Mouse (Mus musculus) gastrocnemius, postnatal 36 days (tissue): ENCODE data around the gene Gucy2e. TPM values are rescaled to one million over a fixed set of nuclear protein-coding genes. Genes with fewer than 3 reads are reported as not detected.

Source experiments
- DNase-seq, 2 experiments: peaks; one replicate each; pipeline ENCODE4 v3.0.0; 2022
- intact Hi-C: fragments of 180-260 bp; cut with DNase I; formaldehyde crosslinking; loops from one replicate; pipeline ENCODE4 v1.15.1; 2025
- total RNA-seq, 2 experiments: library from RNA; stranded (reverse); gene quantifications; 2 replicates each; pipeline ENCODE4 v1.2.3; 2021

Gene Gucy2e
- total RNA-seq, 2 experiments from 2014 or later = not detected

DNA sequence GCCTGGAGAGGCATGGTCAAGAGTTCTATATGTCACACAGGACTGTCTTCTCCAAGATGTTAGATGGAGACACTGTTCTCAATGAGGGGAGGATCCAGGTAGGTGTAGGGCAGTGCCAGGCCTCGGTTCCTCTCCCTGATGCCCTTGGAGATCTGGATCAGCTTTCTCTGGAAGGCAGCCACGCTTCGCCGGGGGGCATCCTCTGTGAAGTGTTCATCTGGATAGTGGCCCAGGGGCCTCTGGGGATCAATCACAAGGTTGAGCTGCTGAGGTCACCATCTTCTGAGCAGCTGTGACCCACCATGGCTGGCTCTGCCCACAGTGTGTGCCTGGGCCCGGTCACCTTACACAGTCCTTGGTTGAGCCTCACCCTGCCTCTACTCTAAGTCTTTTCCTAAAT, 51.8 kb downstream of the Gucy2e start:
- DNase-seq = peak in 1 of 2 experiments; percentile 9
- intact Hi-C loops = no loop called here

DNA sequence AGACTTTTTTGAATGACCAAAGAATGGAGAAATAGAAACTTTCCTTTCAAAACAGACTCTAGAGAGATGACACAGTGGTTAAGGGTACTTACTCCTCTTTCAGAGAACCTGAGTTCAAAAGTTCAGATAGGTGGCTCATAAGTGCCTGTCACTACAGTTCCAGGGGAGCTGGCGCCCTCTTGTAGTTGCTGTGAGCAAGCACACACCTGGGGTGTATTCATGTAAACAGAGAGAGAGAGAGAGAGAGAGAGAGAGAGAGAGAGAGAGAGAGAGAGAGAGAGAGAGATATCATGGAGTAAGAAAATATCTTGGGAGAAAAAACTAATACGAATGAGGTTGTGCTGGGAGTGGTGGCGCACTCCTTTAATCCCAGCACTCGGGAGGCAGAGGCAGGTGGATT, 56.7 kb downstream of the Gucy2e start:
- intact Hi-C loops = no loop called here
- DNase-seq = no peak

- DNase-seq = no peak
- intact Hi-C loops = no loop called here
Observed at GRCm38 (mm10) chr11:69179512-69179911, 57.3 kb downstream of the Gucy2e start.

DNA sequence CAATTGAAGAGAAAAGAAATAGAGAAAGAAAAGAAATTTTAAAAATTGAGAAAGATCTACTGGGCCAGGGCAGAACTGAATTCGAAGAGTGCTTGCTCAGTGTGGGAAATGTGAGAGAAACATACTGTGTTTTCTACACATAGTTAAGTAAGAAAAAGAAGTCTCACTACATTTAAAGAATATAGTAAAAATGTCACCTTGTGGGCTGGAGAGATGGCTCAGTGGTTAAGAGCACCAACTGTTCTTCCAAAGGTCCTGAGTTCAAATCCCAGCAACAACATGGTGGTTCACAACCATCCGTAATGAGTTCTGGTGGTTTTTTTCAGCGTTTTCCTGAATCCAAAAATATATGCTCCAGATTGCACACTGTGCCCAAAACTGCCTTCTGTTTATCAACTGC, 58.3 kb downstream of the Gucy2e start:
- DNase-seq = no peak
- intact Hi-C loops = no loop called here

- no peak for DNase-seq
- intact Hi-C loops = no loop called here
Observed at GRCm38 (mm10) chr11:69174722-69175121, 62.1 kb downstream of the Gucy2e start.

- DNase-seq = no peak
- intact Hi-C loops = no loop called here
Observed at GRCm38 (mm10) chr11:69172606-69173005, 64.2 kb downstream of the Gucy2e start.

DNA sequence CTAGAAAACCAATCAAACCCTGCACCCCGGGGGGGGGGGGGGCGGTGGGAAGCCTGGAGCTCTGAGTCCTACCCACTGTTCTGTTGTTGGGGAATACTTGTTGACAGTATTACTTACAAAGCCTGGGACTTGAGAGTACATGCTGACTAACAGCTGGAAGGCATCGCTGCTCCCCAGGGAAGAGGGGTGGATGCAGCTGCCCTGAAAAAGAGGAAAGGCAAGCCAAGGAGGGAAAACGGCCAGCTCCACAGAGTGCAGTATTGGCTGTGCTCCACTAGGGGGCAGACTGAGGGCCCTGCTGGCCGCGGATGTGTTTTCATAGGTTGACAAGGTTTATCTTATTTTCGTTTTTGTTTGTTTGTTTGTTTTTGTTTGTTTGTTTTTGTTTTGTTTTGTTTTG, 65.2 kb downstream of the Gucy2e start:
- intact Hi-C loops = no loop called here
- peak; percentile 83 to 88 for DNase-seq

DNA sequence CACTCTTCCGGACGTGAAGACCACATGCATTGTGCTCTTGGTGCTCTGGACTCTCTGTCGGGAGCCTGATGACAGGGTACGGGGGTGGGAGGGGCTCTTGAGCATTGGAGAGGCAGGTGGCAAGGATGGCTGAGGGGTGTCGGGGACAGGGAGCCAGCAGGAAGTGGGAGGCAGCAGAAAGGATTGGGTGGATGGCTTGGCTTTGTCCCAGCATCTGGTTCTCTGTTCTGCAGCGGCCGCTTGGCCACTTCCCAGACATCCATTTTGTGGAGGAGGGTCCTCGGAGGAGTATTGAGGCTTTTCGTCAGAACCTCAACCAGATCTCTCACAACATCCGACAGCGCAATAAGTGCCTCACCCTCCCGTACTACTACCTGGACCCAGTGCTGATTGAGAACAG, 67.5 kb downstream of the Gucy2e start:
- DNase-seq = no peak
- intact Hi-C loops = no loop called here

Other genes starting within 250 kb of the Gucy2e start
- 1 to 10 TPM; 5.1 to 6.6 TPM for gene Pfas, start 228.6 kb downstream of the Gucy2e start, total RNA-seq
- 10 to 100 TPM in 1 of 2 experiments, 1 to 10 TPM in 1; 9.6 to 10.9 TPM for gene Ctc1, start 221.1 kb downstream of the Gucy2e start, total RNA-seq
- 1 to 10 TPM in 1 of 2 experiments, under 1 TPM in 1; 0.51 to 1.1 TPM for gene Aurkb, start 191.4 kb downstream of the Gucy2e start, total RNA-seq
- 10 to 100 TPM; 17.4 to 18.8 TPM for gene Borcs6, start 177.3 kb downstream of the Gucy2e start, total RNA-seq
- gene Tmem107, start 166.2 kb downstream of the Gucy2e start, total RNA-seq = 1 to 10 TPM; 3.4 TPM
- 10 to 100 TPM; 26.7 to 38.1 TPM for gene Vamp2, start 148.5 kb downstream of the Gucy2e start, total RNA-seq
- gene Per1, start 141.8 kb downstream of the Gucy2e start, total RNA-seq = 10 to 100 TPM; 60.9 to 89.0 TPM
- not detected for gene Hes7, start 116.6 kb downstream of the Gucy2e start, total RNA-seq
- not detected for gene 9130213A22Rik, start 114.4 kb downstream of the Gucy2e start, total RNA-seq
- not detected for gene Aloxe3, start 111.1 kb downstream of the Gucy2e start, total RNA-seq
- gene Alox12b, start 80.0 kb downstream of the Gucy2e start, total RNA-seq = not detected
- not detected for gene Alox8, start 39.2 kb downstream of the Gucy2e start, total RNA-seq
- 1 to 10 TPM; 1.4 TPM for gene Cntrob, start 86.7 kb upstream of the Gucy2e start, total RNA-seq
- gene Trappc1, start 86.9 kb upstream of the Gucy2e start, total RNA-seq = 10 to 100 TPM; 40.1 to 41.8 TPM
- gene Kcnab3, start 89.2 kb upstream of the Gucy2e start, total RNA-seq = under 1 TPM in 1 of 2 experiments, not detected in 1; 0.10 TPM
- gene Rnf227, start 103.4 kb upstream of the Gucy2e start, total RNA-seq = under 1 TPM; 0.12 to 0.26 TPM
- gene Chd3, start 132.4 kb upstream of the Gucy2e start, total RNA-seq = 10 to 100 TPM in 1 of 2 experiments, 1 to 10 TPM in 1; 7.6 to 11.2 TPM
- 10 to 100 TPM; 58.8 to 67.0 TPM for gene Naa38, start 158.5 kb upstream of the Gucy2e start, total RNA-seq
- 10 to 100 TPM; 24.6 to 26.2 TPM for gene Cyb5d1, start 158.6 kb upstream of the Gucy2e start, total RNA-seq
- gene Tmem88, start 161.2 kb upstream of the Gucy2e start, total RNA-seq = 1 to 10 TPM; 6.3 to 7.9 TPM
- 10 to 100 TPM; 23.0 to 27.2 TPM for gene Kdm6b, start 176.6 kb upstream of the Gucy2e start, total RNA-seq